Comparison of ENCODE assay signal across 31 mouse cellular contexts in genomic region chr6:149135631-149136030, GRCm38 (mm10). TPM values are rescaled to one million over a fixed set of nuclear protein-coding genes. Genes with fewer than 3 reads are reported as not detected.
"Had no signal": no experiment of that assay in that cellular context is flagged by ENCODE, and none has a peak within 500 bp of the region (broad histone marks: within the 10 kb centered on the region; RNA-seq: fewer than 3 reads in every experiment).

No protein-coding gene starts in this region.

- H3K27me3 ChIP-seq: kidney, embryonic 15.5 days; liver, embryonic 13.5 days; midbrain, embryonic 12.5 days; midbrain, embryonic 15.5 days; neural tube, embryonic 13.5 days had no signal

- DNase-seq: kidney, adult 11 months; kidney, adult 8-10 months; kidney, postnatal 10 days; kidney, postnatal 36 days; layer of hippocampus, postnatal 36 days; liver, embryonic 13.5 days; lung, embryonic 14.5 days; retina, postnatal 1 day; thymus, adult 2 months; thymus, postnatal 14 days; thymus, postnatal 4 days had no signal

- H3K36me3 ChIP-seq: kidney, embryonic 15.5 days; liver, embryonic 13.5 days; midbrain, embryonic 12.5 days; midbrain, embryonic 15.5 days; neural tube, embryonic 13.5 days had no signal

- ATAC-seq: lung, postnatal 0 days; midbrain, embryonic 15.5 days had no signal

- H3K9me3 ChIP-seq: kidney, embryonic 15.5 days; liver, embryonic 13.5 days; midbrain, embryonic 12.5 days; midbrain, embryonic 15.5 days; neural tube, embryonic 13.5 days had no signal

- H3K4me3 ChIP-seq: kidney, embryonic 15.5 days; left cerebral cortex, adult 2 months; liver, embryonic 13.5 days; midbrain, embryonic 12.5 days; midbrain, embryonic 15.5 days; myocyte; neural tube, embryonic 13.5 days had no signal

- H3K27ac ChIP-seq: left cerebral cortex, adult 2 months; liver, embryonic 13.5 days; macrophage; midbrain, embryonic 12.5 days; midbrain, embryonic 15.5 days; neural tube, embryonic 13.5 days; stomach, postnatal 0 days had no signal

- H3K9ac ChIP-seq: kidney, embryonic 15.5 days; liver, embryonic 13.5 days; lung, embryonic 14.5 days; midbrain, embryonic 12.5 days; midbrain, embryonic 15.5 days; neural tube, embryonic 13.5 days had no signal

- H3K4me2 ChIP-seq: kidney, embryonic 15.5 days; liver, embryonic 13.5 days; lung, embryonic 14.5 days; midbrain, embryonic 12.5 days; midbrain, embryonic 15.5 days; neural tube, embryonic 13.5 days had no signal

- H3K4me1 ChIP-seq: midbrain, embryonic 15.5 days had no signal

RNA-seq across cellular contexts. Expression of gene Gm10203, which starts 5.7 kb away (rescaled TPM):
- total RNA-seq: layer of hippocampus, adult 8-10 months; layer of hippocampus, postnatal 10 days; layer of hippocampus, postnatal 36 days; left cerebral cortex, adult 2 months; left cerebral cortex, postnatal 10 days; left cerebral cortex, postnatal 36 days; megakaryocyte-erythroid progenitor cell, adult 5-6 weeks; monocyte, adult 5-6 weeks; neutrophil, adult 5-6 weeks had no signal
- polyA plus RNA-seq: kidney, embryonic 15.5 days; limb, embryonic 11.5 days; limb, embryonic 14.5 days; liver, embryonic 13.5 days; liver, embryonic 16.5 days; lung, embryonic 14.5 days; lung, postnatal 0 days; macrophage; midbrain, embryonic 12.5 days; midbrain, embryonic 15.5 days; myocyte; neural tube, embryonic 13.5 days; stomach, embryonic 14.5 days; stomach, postnatal 0 days; thymus, adult 2 months had no signal
